Mouse (Mus musculus): ENCODE results near the gene Gm33543. TPM values are rescaled to one million over a fixed set of nuclear protein-coding genes. Genes with fewer than 3 reads are reported as not detected.
A peak's percentile ranks its signal among the peaks of the same experiment; 100 is the strongest.

Gene Gm33543
- total RNA-seq (2017), result not detected in 2 replicates

DNA sequence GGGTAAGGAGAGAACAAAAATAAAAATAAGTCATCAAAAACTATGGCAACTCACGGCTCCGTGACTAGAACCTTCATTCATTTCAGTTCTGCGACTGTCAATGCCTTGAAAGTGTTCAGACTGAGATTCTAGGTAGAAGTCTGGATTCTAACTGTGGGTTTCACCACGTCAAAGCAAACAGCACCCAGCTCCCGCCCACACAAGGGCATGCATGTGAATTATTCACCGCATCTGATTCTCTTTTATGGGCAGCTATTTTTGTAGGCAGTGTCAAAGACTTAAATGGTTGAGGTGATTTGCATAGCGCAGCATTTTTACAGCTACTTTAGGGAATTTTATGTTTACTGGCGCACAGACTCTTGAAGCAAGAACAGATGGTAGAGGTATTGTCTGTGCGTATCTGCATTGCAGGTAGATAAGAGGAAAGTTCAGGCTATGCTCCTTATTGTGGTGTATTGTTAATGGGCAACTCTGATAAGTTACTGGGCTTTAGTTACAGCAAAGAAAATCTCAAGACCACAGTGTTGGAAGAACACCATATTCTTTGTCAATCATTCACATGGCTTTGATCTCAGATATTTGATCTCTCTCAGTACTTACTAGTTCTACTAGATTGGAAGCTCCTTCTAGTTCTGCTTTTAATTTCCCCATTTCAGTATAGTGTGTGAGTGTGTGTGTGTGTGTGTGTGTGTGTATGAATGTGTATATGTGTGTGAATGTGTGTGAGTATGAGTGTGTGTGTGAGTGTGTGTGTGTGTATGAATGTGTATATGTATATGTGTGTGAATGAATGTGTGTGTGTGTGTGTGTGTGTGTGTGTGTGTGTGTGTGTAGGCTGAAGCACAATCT is at the start of gene Gm33543:
Gene Gm33543 (minus strand): TSS at position 142 of the 849 bp plus-strand sequence.
- no peak for ATAC-seq (replicated peaks in 1 of 2; ENCODE audit: insufficient read depth in 1 of 2, low FRiP score in 2 of 2, low TSS enrichment in 1 of 2, low read depth in 1 of 2, poor library complexity in 2 of 2, severe bottlenecking in 2 of 2)

DNA sequence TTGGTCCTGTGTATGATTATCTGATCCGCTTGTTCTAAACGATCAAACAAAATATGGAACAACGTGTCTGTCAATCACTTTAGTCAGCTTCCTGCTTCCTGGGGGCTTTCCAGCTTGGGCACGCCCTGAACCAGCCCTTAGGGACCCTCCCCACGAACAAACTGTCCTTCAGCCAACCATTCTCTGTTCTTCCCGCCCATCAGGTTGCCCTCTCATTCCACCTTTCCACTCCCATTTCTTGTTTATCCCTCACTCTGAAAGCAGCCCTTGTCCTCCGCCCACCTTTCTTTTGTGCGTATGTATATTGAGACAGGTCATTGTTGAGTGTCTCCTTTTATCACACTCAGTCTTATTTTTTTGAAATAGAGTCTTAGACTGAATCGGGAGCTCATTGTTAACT is 49.4 kb upstream of the Gm33543 start:
- ATAC-seq (replicated peaks in 1 of 2; ENCODE audit: insufficient read depth in 1 of 2, low FRiP score in 2 of 2, low TSS enrichment in 1 of 2, low read depth in 1 of 2, poor library complexity in 2 of 2, severe bottlenecking in 2 of 2), result no peak

DNA sequence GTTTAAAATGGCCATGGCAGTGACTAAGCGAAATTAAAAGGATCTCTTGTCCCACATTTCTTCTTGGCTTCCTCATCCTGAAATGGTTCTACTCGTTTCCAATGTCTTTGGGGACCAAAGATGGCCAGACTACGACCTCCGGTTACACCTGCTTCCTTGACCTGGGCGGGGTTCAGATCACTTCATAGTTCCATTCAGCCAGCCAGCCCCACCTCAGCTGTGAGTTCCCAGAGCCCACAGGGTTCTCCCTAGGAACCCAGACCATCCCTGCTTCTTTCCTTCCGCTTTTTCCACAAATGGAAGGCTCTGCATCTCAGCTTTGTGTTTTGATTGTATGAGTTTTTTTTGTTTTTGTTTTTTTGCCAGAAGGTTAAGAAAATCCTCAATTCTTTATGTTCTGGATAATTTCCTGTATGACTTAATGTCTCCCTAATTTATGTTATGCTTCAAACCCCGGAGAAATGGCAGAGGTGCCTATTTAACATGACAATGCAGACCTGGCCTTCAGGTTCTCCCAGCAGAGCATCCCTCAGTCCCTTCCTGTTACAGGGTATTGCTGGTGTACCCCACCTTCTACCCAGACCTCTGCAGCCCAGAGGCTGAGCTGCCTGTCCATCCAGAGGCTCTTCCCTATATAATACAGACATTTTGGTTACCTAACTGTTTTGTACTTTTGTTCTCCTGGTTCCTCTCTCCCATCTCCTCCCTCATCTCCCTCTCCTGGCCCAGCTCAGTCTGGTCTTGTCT is 48.7 kb upstream of the Gm33543 start:
- ATAC-seq (replicated peaks in 1 of 2; ENCODE audit: insufficient read depth in 1 of 2, low FRiP score in 2 of 2, low TSS enrichment in 1 of 2, low read depth in 1 of 2, poor library complexity in 2 of 2, severe bottlenecking in 2 of 2), result no peak

DNA sequence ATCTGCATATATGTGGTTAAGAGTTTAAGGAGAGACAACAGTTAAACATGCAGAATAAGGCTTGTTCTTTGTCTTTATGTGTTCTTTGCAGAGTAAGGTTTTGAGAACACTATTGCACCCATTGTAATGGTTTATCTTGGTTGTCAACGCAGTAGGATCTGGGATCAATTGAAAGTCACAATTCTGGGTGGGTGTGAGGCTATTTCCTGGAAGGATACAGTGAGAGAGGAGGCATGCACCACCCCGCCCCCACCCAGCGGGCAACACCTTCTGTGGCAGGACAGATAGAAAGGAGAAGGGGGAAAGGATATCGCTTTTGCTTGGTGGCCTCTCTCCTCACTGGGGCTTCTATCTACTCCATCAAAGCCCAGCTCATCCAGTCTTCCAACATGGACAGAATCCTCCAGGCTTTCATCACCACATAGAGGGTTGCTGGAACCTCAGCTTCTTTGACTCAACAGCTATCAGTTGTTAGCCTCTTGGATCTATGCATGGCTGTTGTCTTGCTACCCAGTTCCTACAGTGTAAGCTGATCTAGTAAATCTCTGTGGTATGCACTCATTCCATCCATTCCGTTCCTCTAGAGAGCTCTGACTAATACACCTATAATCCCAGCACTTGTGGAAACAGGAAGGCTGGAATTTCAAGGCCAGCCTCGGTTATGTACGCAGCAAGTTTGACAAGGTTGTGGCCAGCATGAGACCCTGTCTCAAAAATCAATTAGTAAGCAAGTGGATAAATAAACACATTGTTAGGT is 41.2 kb upstream of the Gm33543 start:
- ATAC-seq (replicated peaks in 1 of 2; ENCODE audit: insufficient read depth in 1 of 2, low FRiP score in 2 of 2, low TSS enrichment in 1 of 2, low read depth in 1 of 2, poor library complexity in 2 of 2, severe bottlenecking in 2 of 2), result no peak

DNA sequence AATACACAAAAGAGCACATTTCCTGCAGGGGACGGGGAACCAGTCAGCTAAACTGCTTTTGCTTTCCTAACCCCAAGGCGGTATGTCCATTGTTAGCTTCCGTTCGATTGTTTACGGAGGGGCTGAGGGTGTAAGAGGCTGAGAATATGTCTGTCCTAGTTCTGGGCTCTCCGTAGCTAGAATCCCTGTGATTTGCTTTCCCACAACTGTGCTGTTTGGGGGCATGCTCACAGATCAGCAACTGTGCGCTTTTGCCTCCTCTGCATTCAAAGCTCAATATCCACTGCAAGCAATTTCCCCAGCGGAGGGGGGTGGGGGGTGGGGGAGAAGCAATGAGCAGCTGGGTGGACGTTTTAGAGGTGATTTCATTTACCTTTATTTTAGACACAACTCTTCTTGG is 39.3 kb upstream of the Gm33543 start:
- no peak for ATAC-seq (replicated peaks in 1 of 2; ENCODE audit: insufficient read depth in 1 of 2, low FRiP score in 2 of 2, low TSS enrichment in 1 of 2, low read depth in 1 of 2, poor library complexity in 2 of 2, severe bottlenecking in 2 of 2)

DNA sequence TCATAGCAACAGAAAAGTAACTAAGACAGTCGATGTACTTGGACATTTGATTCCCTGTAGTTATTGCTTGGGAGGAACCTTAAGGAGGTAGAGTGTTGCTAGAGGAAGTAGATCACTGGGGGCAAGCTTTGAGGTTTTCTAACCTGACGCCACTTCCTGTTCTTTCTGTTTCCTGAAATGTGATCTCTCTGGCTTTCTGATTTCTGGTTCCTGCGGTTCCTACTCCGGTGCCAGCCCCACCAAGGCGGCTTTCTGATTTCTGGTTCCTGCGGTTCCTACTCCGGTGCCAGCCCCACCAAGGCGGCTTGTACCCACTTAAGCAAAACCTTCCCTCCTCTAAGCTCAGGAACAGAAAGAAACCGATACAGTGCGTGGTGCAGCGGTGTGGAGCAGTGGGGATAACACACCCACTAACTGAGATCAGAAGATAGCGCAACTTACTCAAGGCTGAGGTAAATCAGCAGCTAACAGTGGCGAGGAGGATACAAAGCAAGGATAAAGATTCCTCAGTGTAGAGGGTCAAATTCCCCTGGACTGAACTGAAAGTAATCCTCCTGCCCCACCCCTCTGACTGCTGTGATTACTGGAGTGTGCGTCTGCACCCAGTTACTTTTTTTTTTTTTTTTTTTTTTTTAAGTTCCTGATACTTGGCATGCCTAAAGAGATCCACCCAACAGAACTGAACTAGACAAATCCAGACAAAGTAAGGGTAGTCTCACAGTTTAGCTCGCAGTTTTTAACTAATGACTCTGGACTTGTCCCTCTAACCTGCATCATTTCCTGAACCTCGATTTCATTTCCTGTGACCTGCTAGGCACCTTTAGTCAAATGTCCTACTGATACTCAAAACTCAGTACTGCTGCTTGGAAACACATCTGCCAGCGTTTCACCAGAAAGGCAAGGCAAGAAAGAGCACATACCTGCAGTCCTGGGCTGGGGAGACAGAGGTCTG is 37.5 kb upstream of the Gm33543 start:
- ATAC-seq (replicated peaks in 1 of 2; ENCODE audit: insufficient read depth in 1 of 2, low FRiP score in 2 of 2, low TSS enrichment in 1 of 2, low read depth in 1 of 2, poor library complexity in 2 of 2, severe bottlenecking in 2 of 2), result peak; percentile 83 to 87

DNA sequence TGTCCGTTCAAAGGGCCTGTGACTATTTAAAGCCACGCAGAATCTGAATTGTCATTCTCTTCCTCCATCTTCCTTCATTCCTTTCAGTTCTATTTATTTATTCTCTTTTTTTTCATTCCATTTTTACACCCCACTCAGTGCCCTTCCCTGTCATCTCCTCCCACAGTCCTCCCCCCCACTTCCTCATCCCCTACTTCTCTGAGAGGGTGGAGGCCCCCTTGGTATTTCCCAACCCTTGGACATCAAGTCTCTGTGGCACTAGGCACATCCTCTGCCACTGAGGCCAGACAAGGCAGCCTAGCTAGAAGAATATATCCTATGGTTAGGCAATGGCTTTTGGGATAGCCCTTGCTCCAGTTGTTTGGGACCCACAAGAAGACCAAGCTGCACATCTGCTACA is 28.1 kb upstream of the Gm33543 start:
- no peak for ATAC-seq (replicated peaks in 1 of 2; ENCODE audit: insufficient read depth in 1 of 2, low FRiP score in 2 of 2, low TSS enrichment in 1 of 2, low read depth in 1 of 2, poor library complexity in 2 of 2, severe bottlenecking in 2 of 2)

DNA sequence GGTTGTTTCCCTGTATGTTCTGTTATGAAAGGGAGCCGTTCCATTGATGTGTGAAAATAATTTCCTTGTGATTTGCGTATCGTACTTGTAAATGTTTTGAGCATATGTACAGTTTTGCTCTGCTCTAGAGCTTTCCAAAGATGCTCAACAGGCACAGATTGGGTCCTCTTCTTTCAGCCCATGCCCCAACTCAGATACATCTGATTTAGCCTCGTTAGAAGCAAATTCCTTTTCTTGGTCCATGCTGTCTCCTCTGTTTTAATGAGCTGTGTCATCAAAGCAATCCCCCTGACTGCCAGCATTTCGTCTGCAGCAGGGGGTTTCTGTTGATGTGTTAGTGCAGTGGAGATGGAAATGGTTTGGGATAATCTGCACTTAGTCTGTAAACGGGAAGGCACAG is 25.6 kb upstream of the Gm33543 start:
- ATAC-seq (replicated peaks in 1 of 2; ENCODE audit: insufficient read depth in 1 of 2, low FRiP score in 2 of 2, low TSS enrichment in 1 of 2, low read depth in 1 of 2, poor library complexity in 2 of 2, severe bottlenecking in 2 of 2), result no peak

DNA sequence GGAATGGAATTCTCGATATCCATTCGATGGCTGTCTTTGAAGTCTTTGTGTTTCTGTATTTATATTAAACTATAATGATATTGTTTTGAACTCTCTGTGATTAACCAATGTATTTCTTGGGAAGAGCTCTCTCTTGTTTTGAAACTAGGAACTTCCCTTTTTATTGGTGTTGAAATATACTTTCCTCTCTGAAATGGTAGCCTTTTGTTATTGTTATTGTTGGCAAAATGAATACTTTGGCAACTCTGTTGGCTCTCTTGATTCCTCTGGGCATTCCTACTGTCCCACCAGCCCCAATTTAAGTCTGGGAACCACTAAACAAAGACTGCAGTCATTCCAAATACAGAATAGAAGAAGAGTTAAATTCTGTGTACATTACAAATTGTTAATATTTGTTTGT is 24.9 kb upstream of the Gm33543 start:
- ATAC-seq (replicated peaks in 1 of 2; ENCODE audit: insufficient read depth in 1 of 2, low FRiP score in 2 of 2, low TSS enrichment in 1 of 2, low read depth in 1 of 2, poor library complexity in 2 of 2, severe bottlenecking in 2 of 2), result no peak

DNA sequence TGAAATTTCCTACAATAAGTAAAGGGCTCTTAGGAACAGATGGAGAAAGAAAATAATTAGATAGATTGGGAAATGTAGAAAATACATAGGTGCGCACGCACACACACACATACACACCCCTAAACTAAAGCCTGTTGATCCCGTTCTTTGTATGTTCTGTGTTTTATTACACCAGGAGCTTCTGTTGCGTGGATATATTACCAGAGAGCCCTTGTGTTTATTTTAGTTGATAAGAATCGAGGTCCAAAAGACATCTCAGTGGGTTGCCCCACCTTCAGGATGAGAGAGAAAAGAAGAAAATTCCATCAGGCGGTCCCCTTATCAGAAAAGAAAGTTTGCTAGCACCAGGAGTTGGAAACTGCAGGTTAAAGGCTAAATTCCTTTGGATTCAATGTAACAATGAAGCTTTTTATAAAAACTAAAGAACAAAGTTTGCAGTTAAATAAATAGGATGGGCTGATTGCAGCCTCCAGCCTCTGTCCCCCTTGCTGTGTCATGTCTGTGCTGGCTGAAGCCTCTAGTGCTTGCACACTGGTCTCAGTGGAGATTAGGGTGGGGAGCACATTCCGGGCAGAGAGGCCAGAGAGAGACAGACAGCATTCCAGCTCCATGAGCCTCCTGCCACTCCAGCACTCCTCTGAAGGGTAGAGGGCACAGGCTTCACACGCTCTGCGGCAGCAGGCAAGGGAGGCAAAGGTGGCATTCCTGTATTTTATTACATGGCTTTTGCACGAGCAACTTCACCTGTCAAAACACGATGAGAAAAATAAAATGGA is 21.8 kb upstream of the Gm33543 start:
- no peak for ATAC-seq (replicated peaks in 1 of 2; ENCODE audit: insufficient read depth in 1 of 2, low FRiP score in 2 of 2, low TSS enrichment in 1 of 2, low read depth in 1 of 2, poor library complexity in 2 of 2, severe bottlenecking in 2 of 2)

DNA sequence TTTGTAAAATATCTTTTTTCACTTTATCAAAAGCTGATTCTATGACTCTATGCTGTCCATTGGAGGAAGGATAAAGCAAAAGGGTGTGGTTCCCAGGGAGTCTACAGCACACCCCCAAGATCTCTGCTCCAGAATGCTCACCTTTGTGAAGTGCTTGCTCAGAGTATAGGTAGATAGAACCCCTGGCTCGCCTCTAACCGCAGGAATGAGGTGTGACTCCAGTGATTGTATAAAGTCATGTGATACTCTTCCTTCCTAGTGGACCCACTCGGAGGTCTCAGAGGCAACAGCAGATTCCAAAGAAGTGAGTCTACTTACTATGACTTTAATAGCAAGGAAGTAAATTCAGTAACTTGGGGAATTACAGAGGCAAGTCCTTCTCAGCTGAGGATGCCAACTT is 19.9 kb upstream of the Gm33543 start:
- no peak for ATAC-seq (replicated peaks in 1 of 2; ENCODE audit: insufficient read depth in 1 of 2, low FRiP score in 2 of 2, low TSS enrichment in 1 of 2, low read depth in 1 of 2, poor library complexity in 2 of 2, severe bottlenecking in 2 of 2)

DNA sequence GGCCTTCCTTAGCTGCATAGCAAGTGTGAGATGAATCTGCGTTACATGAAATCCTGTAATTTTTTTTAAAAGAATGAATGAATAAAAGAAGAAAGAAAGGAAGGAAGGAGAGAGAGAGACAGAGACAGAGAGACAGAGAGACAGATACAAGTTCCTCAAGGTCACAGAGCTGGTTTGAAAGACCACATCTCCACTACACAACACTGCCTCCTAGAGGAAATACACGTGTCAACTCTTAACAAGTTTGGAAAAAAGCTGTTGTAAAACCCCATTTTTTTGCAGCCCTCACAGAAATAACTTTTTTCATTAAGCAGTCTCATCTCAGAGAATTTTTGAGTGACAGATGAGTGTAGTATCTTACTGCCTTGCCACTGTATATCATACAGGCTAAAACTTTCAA is 15.4 kb upstream of the Gm33543 start:
- peak; percentile 46 to 77; a peak in 1 of 4 replicates for ATAC-seq (replicated peaks in 1 of 2; ENCODE audit: insufficient read depth in 1 of 2, low FRiP score in 2 of 2, low TSS enrichment in 1 of 2, low read depth in 1 of 2, poor library complexity in 2 of 2, severe bottlenecking in 2 of 2)

DNA sequence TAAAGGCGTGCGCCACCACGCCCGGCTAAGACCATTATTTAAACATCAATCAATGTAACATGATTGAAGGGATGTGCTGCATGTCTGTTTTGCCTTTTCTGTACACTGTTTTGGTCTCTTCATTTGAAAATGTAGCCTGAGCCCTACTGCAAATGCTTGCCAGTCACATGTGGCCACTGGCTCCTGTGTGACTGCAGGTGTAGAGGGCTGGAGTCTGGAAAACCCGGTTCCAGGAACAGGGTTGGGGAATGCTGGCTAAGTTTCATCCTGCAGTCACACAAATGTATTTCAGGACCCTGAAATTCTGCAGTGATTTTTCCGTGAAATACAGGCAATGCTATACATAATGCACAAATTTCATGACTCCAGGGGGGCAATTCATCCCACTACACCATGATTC is 12.7 kb upstream of the Gm33543 start:
- ATAC-seq (replicated peaks in 1 of 2; ENCODE audit: insufficient read depth in 1 of 2, low FRiP score in 2 of 2, low TSS enrichment in 1 of 2, low read depth in 1 of 2, poor library complexity in 2 of 2, severe bottlenecking in 2 of 2), result no peak

DNA sequence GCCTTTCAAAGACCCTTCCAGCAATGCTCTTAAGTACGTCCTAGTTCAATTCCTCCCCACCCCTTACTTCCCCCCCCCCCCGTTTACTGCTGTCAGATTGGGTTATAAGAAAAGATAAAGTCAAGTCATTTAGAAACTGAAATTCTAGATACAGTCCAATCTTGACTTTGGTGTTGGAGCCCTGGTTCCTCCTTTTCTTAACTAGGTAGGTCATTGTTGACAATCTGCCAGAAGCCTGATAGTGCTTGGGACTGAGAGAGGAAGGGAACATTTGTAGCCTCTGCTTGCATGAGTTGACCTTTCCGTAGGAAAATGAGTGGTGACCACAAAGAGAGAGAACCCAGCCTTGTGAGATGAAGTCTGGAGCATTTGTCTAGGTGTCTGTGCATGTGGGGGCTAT is 7.8 kb upstream of the Gm33543 start:
- ATAC-seq (replicated peaks in 1 of 2; ENCODE audit: insufficient read depth in 1 of 2, low FRiP score in 2 of 2, low TSS enrichment in 1 of 2, low read depth in 1 of 2, poor library complexity in 2 of 2, severe bottlenecking in 2 of 2), result no peak

DNA sequence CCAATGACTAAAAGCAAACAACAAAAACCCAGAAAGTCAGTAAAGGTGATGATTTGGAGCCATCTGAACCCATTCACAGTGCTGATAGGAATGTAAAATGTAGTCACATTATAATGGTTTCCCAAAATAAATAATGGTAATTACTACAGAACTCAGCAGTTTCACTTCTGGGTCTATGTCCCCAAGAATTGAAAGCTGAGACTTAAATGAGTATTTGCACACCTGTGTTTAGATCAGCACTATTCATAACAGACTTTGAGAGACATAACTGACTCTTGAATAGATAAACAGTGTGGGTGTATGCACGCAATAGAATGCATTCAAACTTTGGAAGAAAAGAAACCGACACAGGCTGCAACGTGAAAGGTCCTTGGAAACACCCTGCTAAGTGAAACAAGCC is 4.0 kb upstream of the Gm33543 start:
- ATAC-seq (replicated peaks in 1 of 2; ENCODE audit: insufficient read depth in 1 of 2, low FRiP score in 2 of 2, low TSS enrichment in 1 of 2, low read depth in 1 of 2, poor library complexity in 2 of 2, severe bottlenecking in 2 of 2), result no peak

DNA sequence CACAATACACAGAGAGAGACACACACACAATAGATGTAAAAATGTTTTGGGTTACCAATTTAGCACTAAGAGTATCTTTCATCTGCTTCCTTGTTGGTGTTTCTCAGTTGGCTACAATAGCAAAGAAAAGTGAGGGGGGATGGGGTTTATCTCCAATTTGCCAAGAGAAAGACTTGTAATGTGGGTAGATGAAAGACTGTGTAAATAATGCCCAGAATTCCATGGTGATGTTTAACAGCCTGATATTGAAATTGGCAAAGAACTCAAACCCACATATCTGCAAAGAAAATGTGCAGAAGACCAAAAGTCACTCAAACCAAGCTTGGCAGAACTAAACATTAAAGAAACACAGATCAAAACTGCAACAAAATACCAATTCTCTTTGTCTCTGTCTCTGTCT is 3.6 kb upstream of the Gm33543 start:
- ATAC-seq (replicated peaks in 1 of 2; ENCODE audit: insufficient read depth in 1 of 2, low FRiP score in 2 of 2, low TSS enrichment in 1 of 2, low read depth in 1 of 2, poor library complexity in 2 of 2, severe bottlenecking in 2 of 2), result no peak
